Mouse (Mus musculus) kidney, adult 2 months (tissue): ENCODE measurements around the gene Gm853. TPM values are rescaled to one million over a fixed set of nuclear protein-coding genes. Genes with fewer than 3 reads are reported as not detected.
"Not testable (repeated sequence)": the region's sequence is repeated elsewhere in the genome, so short reads cannot be mapped to it uniquely, and the experiment has no call there.

Experiments used
- DNase-seq: peaks from one replicate; pipeline ENCODE4 v3.0.0; 2021
- H3K27ac ChIP-seq: fragments of 200-500 bp; 2 replicates; pipeline ENCODE4 v1.5.1; 2012; ENCODE audit warnings: low read depth, low read length, control low read depth, inconsistent platforms; ENCODE audit not compliant: insufficient read depth
- H3K27me3 ChIP-seq: fragments of 200-500 bp; replicated peaks from 2 replicates; pipeline ENCODE4 v1.6.1; 2012; ENCODE audit warnings: mild to moderate bottlenecking, moderate library complexity, low read length, inconsistent platforms; ENCODE audit not compliant: control insufficient read depth, insufficient read depth
- H3K36me3 ChIP-seq: fragments of 200-500 bp; 2 replicates; pipeline ENCODE4 v1.6.1; 2012; ENCODE audit warnings: mild to moderate bottlenecking, moderate library complexity, low read length, inconsistent platforms; ENCODE audit not compliant: control insufficient read depth, insufficient read depth
- H3K4me1 ChIP-seq: fragments of 200-500 bp; 2 replicates; pipeline ENCODE4 v1.6.1; 2011; ENCODE audit warnings: low read length; ENCODE audit not compliant: control insufficient read depth, insufficient read depth
- H3K4me3 ChIP-seq: fragments of 200-500 bp; 2 replicates; pipeline ENCODE4 v1.5.1; 2011; ENCODE audit warnings: mild to moderate bottlenecking, low read depth, low read length, control low read depth; ENCODE audit not compliant: insufficient read depth
- CTCF ChIP-seq: fragments of 200-500 bp; conservative IDR thresholded peaks from 2 replicates; pipeline ENCODE4 v1.5.1; 2011; ENCODE audit warnings: low read depth, mild to moderate bottlenecking, control low read depth, low read length, moderate library complexity, mixed read lengths; ENCODE audit not compliant: insufficient read depth, insufficient read length
- POLR2A ChIP-seq: fragments of 200-500 bp; IDR thresholded peaks from one replicate; pipeline ENCODE4 v1.6.1; 2011; ENCODE audit warnings: low read depth, low read length, control low read depth
- WGBS: fragments of 180-500 bp; shearing (Covaris S2); methylation state at CpG from one replicate; pipeline ENCODE4 v1.1.7; 2018; 5-methylcytosine and 5-hydroxymethylcytosine counted together
- polyA plus RNA-seq: library from polyadenylated mRNA; depleted of rRNA; stranded (reverse); fragments of >200 nt; gene quantifications from 2 replicates; pipeline ENCODE4 v1.2.3, GENCODE M21; 2012

The Gm853 gene
- polyA plus RNA-seq, 1 experiment = 64.7 TPM

DNA sequence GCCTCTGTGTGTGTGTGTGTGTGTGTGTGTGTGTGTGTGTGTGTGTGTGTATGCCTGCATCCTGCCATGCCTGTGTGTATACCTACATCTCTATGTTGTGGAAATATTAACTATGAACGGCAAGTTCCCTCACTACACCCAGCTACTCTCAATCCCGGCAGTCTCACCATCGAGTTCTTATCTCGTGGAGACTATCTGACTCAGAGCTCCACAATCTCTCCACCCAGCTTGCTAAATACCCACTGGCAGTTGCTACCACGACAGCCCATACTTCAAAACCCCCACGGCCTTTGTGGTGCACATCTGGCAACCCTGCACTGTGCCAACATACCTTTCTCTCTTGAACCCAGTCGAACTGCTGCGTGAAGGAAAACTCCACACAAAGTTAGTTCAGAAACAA, 22.5 kb upstream of the Gm853 start:
- 69% methylated on average over 8 of the region's 8 CpGs for WGBS
- Histone ChIP-seq H3K27me3 (no peaks in the 10 kb centered on the region), H3K36me3 (no peaks in the 10 kb centered on the region), H3K4me3 (no peak overlapping the region), H3K27ac (no peak overlapping the region), H3K4me1 (no peaks in the 10 kb centered on the region)
- DNase-seq = no peak
- TF ChIP-seq CTCF (no peak), POLR2A (no peak)

DNA sequence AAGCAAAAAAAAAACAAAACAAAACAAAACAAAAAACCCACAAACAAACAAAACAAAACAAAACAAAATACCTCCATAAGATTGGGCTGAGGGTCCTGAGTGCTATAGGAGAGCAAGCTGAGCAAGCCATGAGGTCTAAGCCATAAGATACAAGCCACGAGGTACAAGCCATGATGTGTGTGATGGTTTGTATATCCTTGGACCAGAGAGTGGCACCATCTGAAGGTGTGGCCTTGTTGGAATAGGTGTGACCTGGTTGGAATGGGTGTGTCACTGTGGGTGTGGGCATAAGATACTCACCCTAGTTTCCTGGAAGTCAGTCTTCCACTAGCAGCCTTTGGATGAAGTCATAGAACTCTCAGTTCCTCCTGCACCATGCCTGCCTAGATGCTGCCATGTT, 21.4 kb upstream of the Gm853 start:
- 85% methylated on average over 1 of the region's 1 CpGs for WGBS

DNA sequence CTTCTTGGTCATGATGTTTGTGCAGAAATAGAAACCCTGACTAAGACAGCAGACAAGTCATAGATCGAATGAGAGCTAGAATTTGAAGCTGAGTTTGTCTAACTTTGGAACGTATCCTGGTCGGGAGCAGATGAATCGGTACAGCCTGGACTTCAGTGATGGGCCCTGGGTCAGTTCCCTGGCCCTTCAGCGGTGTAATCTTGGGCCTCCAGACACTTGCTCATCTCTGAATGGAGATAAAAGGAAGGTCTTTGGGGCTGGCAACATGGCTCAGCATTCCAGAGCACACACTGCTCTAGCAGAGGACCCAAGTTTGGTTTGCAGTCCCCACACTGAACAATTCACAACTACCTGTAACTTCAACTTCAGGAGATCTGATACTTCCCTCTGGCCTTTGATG, 20.8 kb upstream of the Gm853 start:
- Histone ChIP-seq H3K27ac (no peak overlapping the region), H3K36me3 (no peaks in the 10 kb centered on the region), H3K4me3 (no peak overlapping the region), H3K4me1 (no peaks in the 10 kb centered on the region), H3K27me3 (no peaks in the 10 kb centered on the region)
- no peak for DNase-seq
- 88% methylated on average over 5 of the region's 5 CpGs for WGBS
- TF ChIP-seq POLR2A = no peak
- no peak for TF ChIP-seq CTCF

More for the DNA sequence above, 21.4 kb upstream of the Gm853 start:
- not testable (repeated sequence) for H3K4me3 ChIP-seq, H3K4me1 ChIP-seq, DNase-seq, H3K27me3 ChIP-seq, H3K36me3 ChIP-seq, H3K27ac ChIP-seq

GRCm38 (mm10) chr4:130240695-130241094, 18.5 kb upstream of the Gm853 start:
- Histone ChIP-seq H3K4me1 (no peaks in the 10 kb centered on the region), H3K27me3 (no peaks in the 10 kb centered on the region), H3K4me3 (no peak overlapping the region), H3K36me3 (no peaks in the 10 kb centered on the region), H3K27ac (no peak overlapping the region)
- TF ChIP-seq POLR2A (no peak), CTCF (peak; percentile 21; the same call in 1 of the 2 replicates)
- no peak for DNase-seq
- 41% methylated on average over 5 of the region's 5 CpGs for WGBS

DNA sequence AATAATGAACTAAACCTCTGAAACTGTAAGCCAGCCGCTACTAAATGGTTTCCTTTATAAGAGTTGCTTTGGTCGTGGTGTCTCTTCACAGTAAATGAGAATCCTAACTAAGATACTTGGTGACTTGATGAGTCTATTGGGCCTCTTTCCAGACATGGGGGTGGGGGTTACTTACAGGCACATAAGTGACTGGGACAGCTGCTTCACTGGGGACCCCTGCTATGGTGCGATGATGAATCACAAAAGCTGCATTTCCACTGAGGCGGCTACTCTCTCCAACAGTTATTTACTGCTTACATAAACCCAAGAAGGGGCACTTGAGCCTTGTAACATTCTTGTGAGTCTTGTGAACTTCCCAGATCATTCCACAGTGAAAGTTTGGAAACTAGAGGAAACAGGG, 15.4 kb upstream of the Gm853 start:
- Histone ChIP-seq H3K4me1 (no peaks in the 10 kb centered on the region), H3K27ac (no peak overlapping the region), H3K27me3 (no peaks in the 10 kb centered on the region), H3K4me3 (no peak overlapping the region), H3K36me3 (no peaks in the 10 kb centered on the region)
- TF ChIP-seq CTCF (no peak), POLR2A (no peak)
- 86% methylated on average over 4 of the region's 4 CpGs for WGBS
- no peak for DNase-seq

- Histone ChIP-seq H3K27me3 (no peaks in the 10 kb centered on the region), H3K4me1 (no peaks in the 10 kb centered on the region), H3K27ac (no peak overlapping the region), H3K4me3 (no peak overlapping the region), H3K36me3 (no peaks in the 10 kb centered on the region)
- DNase-seq = no peak
- TF ChIP-seq POLR2A (no peak), CTCF (no peak)
- WGBS = 45% methylated on average over 8 of the region's 8 CpGs
Measured at GRCm38 (mm10) chr4:130236361-130236760, 14.2 kb upstream of the Gm853 start.

GRCm38 (mm10) chr4:130224071-130224470, 1.9 kb upstream of the Gm853 start:
- Histone ChIP-seq H3K4me3 (no peak overlapping the region), H3K36me3 (no peaks in the 10 kb centered on the region), H3K4me1 (peaks cover 9% of the 10 kb centered on the region)

GRCm38 (mm10) chr4:130220176-130220575, 2.0 kb downstream of the Gm853 start:
- no peak for TF ChIP-seq CTCF
- no peak for TF ChIP-seq POLR2A
- WGBS = 41% methylated on average over 9 of the region's 9 CpGs
- DNase-seq = peak; percentile 89
- H3K27ac ChIP-seq = no peak overlapping the region
- peaks cover 4% of the 10 kb centered on the region for H3K4me1 ChIP-seq
- no peaks in the 10 kb centered on the region for H3K36me3 ChIP-seq
- H3K4me3 ChIP-seq = no peak overlapping the region
- H3K27me3 ChIP-seq = no peaks in the 10 kb centered on the region; the same call in 1 of the 2 replicates

More at GRCm38 (mm10) chr4:130224071-130224470, 1.9 kb upstream of the Gm853 start:
- DNase-seq = no peak
- TF ChIP-seq CTCF (no peak), POLR2A (no peak)
- no peaks in the 10 kb centered on the region; the same call in 1 of the 2 replicates for H3K27me3 ChIP-seq
- H3K27ac ChIP-seq = no peak overlapping the region
